Mouse (Mus musculus) lung, embryonic 15.5 days (tissue): ENCODE results near the gene Fat2. TPM values are rescaled to one million over a fixed set of nuclear protein-coding genes. Genes with fewer than 3 reads are reported as not detected.

Experiments used
- ATAC-seq: fragments of 200-750 bp; cut with Nextera tagmentation; 2 replicates; pipeline ENCODE4 v1.8.0; 2017; ENCODE audit warnings: moderate number of reproducible peaks, borderline replicate concordance; ENCODE audit not compliant: low FRiP score, low TSS enrichment; ENCODE audit errors: extremely low read depth
- H3K27ac ChIP-seq: fragments of 300-500 bp; sonication (generic); 2 replicates; pipeline ENCODE4 v1.5.1; 2015; ENCODE audit warnings: moderate library complexity, mild to moderate bottlenecking, inconsistent platforms
- H3K27me3 ChIP-seq: fragments of 300-500 bp; sonication (generic); 2 replicates; pipeline ENCODE4 v1.6.1; 2015; ENCODE audit warnings: inconsistent platforms
- H3K36me3 ChIP-seq: fragments of 300-500 bp; sonication (generic); 2 replicates; pipeline ENCODE4 v1.6.1; 2015; ENCODE audit warnings: inconsistent platforms
- H3K4me1 ChIP-seq: fragments of 300-500 bp; sonication (generic); 2 replicates; pipeline ENCODE4 v1.6.1; 2015; ENCODE audit warnings: inconsistent platforms
- H3K4me2 ChIP-seq: fragments of 300-500 bp; sonication (generic); 2 replicates; pipeline ENCODE4 v1.6.1; 2015; ENCODE audit warnings: inconsistent platforms, mild to moderate bottlenecking, moderate library complexity
- H3K4me3 ChIP-seq: fragments of 300-500 bp; sonication (generic); 2 replicates; pipeline ENCODE4 v1.5.1; 2015; ENCODE audit warnings: mild to moderate bottlenecking, inconsistent platforms
- H3K9ac ChIP-seq: fragments of 300-500 bp; sonication (generic); 2 replicates; pipeline ENCODE4 v1.6.1; 2015; ENCODE audit warnings: inconsistent platforms
- H3K9me3 ChIP-seq: fragments of 300-500 bp; sonication (generic); 2 replicates; pipeline ENCODE4 v1.6.1; 2016; ENCODE audit warnings: inconsistent platforms
- WGBS: fragments of 180-500 bp; shearing (Covaris S2); methylation state at CpG from one replicate; pipeline ENCODE4 v1.1.7; 2015; 5-methylcytosine and 5-hydroxymethylcytosine counted together
- polyA plus RNA-seq: library from polyadenylated mRNA; unstranded; fragments of >200 nt; fragmentation: Nextera tagmentation; extraction: Ambion mirVana; gene quantifications from 2 replicates; pipeline ENCODE4 v1.2.1, GENCODE M21; 2015

The Fat2 gene
- polyA plus RNA-seq, 1 experiment from 2014 or later = 0.41 TPM

DNA sequence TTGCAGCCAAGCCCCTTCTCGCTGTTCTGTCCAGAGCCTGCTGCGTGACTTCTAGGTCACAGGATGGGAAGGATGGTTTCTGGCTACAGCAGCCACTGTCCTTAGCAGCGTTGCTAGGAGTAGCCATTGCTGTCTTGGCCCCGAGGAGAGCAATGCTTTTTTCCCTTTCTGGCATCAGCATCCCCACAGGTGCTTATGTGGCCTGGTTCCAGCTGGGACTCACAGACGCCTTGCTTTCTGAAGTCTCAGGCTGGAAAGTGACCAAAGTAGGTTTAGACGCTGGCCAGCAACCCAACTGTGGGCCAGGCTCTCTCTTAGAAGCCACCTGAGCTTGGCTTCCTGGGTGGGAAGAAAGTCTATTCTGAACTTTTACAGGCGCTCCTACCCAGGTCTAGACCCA is 102.1 kb downstream of the Fat2 start:
- 86% methylated on average over 7 of the region's 7 CpGs for WGBS
- no peaks in the 10 kb centered on the region for H3K4me1 ChIP-seq
- H3K9ac ChIP-seq = no peak overlapping the region
- ATAC-seq = no peak
- no peaks in the 10 kb centered on the region for H3K27me3 ChIP-seq
- H3K27ac ChIP-seq = no peak overlapping the region
- no peak overlapping the region for H3K4me2 ChIP-seq
- H3K9me3 ChIP-seq = no peaks in the 10 kb centered on the region
- H3K4me3 ChIP-seq = no peak overlapping the region
- H3K36me3 ChIP-seq = no peaks in the 10 kb centered on the region

DNA sequence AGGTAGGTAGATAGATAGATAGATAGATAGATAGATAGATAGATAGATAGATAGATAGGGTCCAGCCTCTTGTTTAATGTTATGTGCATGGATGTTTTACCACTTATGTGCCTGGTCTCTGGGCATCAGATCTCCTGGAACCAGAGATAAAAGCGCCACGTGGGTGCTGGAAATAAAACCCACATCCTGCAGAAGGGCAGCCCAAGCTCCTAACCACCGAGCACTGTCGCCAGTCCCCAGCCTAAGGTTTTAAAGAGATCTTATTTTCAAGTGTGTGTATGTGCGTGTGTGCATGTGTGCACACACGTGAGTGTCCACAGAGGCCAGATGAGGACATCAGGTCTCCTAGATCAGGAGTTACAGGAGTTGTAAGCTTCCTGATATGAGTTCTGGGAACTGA is 105.3 kb downstream of the Fat2 start:
- ATAC-seq = no peak
- no peaks in the 10 kb centered on the region for H3K9me3 ChIP-seq
- 88% methylated on average over 6 of the region's 6 CpGs for WGBS

DNA sequence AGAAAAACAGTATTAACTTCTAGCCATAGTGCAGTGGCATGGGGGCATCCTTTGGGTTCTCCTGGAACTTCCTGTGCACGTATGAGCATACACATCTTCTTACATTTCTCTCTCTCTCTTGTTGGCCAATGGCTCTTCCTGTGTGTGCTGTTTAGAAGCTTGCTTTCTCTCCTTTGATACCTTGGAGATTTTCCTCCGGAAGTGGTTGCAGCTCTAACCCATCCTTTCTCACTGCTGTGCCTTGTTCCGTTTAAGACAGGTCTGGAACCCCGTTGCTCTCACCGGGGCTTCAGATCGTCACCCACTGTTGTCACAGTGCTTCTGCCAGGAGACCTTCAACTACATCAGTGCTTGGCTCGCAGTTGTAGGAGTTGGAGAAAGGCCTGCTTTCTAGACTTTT is 115.1 kb downstream of the Fat2 start:
- 84% methylated on average over 7 of the region's 7 CpGs for WGBS
- peaks cover 30% of the 10 kb centered on the region; the same call in 1 of the 2 replicates for H3K36me3 ChIP-seq

More for the DNA sequence above, 105.3 kb downstream of the Fat2 start:
- Histone ChIP-seq H3K4me1 (no peaks in the 10 kb centered on the region), H3K4me2 (no peak overlapping the region), H3K9ac (no peak overlapping the region), H3K36me3 (0 out of 2 replicates have a peak, but pooled peaks cover 3% of the 10 kb centered on the region), H3K4me3 (no peak overlapping the region), H3K27me3 (no peaks in the 10 kb centered on the region), H3K27ac (no peak overlapping the region)

GRCm38 (mm10) chr11:55218473-55218872 is 117.9 kb downstream of the Fat2 start:
- Histone ChIP-seq H3K36me3 (peaks cover 11% of the 10 kb centered on the region; the same call in 1 of the 2 replicates), H3K9me3 (no peaks in the 10 kb centered on the region), H3K9ac (no peak overlapping the region), H3K27ac (no peak overlapping the region), H3K4me2 (no peak overlapping the region), H3K4me3 (no peak overlapping the region), H3K4me1 (peaks cover 29% of the 10 kb centered on the region), H3K27me3 (no peaks in the 10 kb centered on the region)
- no peak for ATAC-seq
- WGBS = 73% methylated on average over 3 of the region's 3 CpGs

More for the DNA sequence above, 115.1 kb downstream of the Fat2 start:
- no peaks in the 10 kb centered on the region for H3K27me3 ChIP-seq
- H3K4me1 ChIP-seq = peaks cover 7% of the 10 kb centered on the region
- ATAC-seq = no peak
- no peaks in the 10 kb centered on the region for H3K9me3 ChIP-seq
- H3K4me3 ChIP-seq = no peak overlapping the region
- no peak overlapping the region for H3K9ac ChIP-seq
- no peak overlapping the region for H3K4me2 ChIP-seq
- no peak overlapping the region for H3K27ac ChIP-seq

DNA sequence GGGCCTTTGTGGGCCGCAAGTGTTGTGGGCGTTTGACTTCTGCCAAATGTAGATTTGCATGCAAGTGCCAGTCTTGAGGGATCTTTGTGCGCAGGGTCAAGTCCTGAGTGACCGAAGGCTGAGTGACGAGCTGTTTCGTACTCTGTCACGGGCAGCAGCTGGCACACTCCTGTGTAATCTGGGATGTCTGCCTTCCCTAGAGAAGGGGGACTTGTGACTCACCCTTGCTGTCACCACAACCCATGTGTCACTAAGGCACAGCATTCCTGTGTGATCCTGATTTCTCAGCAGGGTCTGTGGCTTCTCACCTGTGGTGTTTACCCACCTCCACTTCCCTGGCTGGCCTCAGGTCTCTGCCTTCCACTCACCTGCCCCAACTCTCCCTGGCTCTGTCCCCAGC is 118.5 kb downstream of the Fat2 start:
- no peak overlapping the region for H3K9ac ChIP-seq
- H3K4me1 ChIP-seq = peaks cover 29% of the 10 kb centered on the region
- no peak overlapping the region for H3K4me3 ChIP-seq
- no peak overlapping the region for H3K27ac ChIP-seq
- H3K36me3 ChIP-seq = peaks cover 7% of the 10 kb centered on the region; the same call in 1 of the 2 replicates
- no peaks in the 10 kb centered on the region for H3K9me3 ChIP-seq
- ATAC-seq = no peak
- no peaks in the 10 kb centered on the region for H3K27me3 ChIP-seq
- 86% methylated on average over 7 of the region's 7 CpGs for WGBS
- H3K4me2 ChIP-seq = no peak overlapping the region

GRCm38 (mm10) chr11:55217418-55217817 is 118.9 kb downstream of the Fat2 start:
- Histone ChIP-seq H3K27ac (peak overlapping the region; percentile 68), H3K4me2 (no peak overlapping the region), H3K36me3 (peaks cover 7% of the 10 kb centered on the region; the same call in 1 of the 2 replicates), H3K27me3 (no peaks in the 10 kb centered on the region), H3K4me3 (no peak overlapping the region), H3K9me3 (no peaks in the 10 kb centered on the region), H3K4me1 (peaks cover 29% of the 10 kb centered on the region), H3K9ac (no peak overlapping the region)
- WGBS = 63% methylated on average over 4 of the region's 4 CpGs
- no peak for ATAC-seq

GRCm38 (mm10) chr11:55216830-55217229 is 119.5 kb downstream of the Fat2 start:
- Histone ChIP-seq H3K9me3 (no peaks in the 10 kb centered on the region), H3K27me3 (no peaks in the 10 kb centered on the region), H3K4me3 (no peak overlapping the region), H3K36me3 (peaks cover 7% of the 10 kb centered on the region; the same call in 1 of the 2 replicates), H3K4me2 (no peak overlapping the region), H3K9ac (no peak overlapping the region), H3K4me1 (peaks cover 29% of the 10 kb centered on the region), H3K27ac (peak overlapping the region; percentile 68)
- ATAC-seq = peak; percentile 71; the same call in 1 of the 2 replicates
- 45% methylated on average over 13 of the region's 13 CpGs for WGBS

DNA sequence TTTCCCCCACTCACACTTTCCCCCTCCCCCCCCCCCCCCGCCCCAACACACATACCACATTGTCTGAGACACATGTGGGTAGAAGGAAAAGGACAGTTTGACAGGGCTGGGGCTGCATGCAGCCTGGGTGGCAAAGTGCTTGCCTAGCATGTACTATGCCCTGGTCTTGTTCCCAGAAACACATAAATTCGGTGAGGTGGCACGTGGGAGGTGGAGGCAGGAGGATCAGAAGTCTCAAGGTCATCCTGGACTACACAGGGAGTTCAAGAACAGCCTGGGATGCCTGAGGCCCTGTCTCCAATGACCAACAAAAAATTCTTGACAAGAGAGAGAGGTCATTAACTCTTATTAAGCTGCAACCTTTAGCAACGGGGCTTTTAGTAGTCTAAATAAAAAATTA is 120.3 kb downstream of the Fat2 start:
- Histone ChIP-seq H3K27ac (no peak overlapping the region), H3K36me3 (peaks cover 7% of the 10 kb centered on the region; the same call in 1 of the 2 replicates), H3K9me3 (no peaks in the 10 kb centered on the region), H3K9ac (no peak overlapping the region), H3K4me1 (peaks cover 29% of the 10 kb centered on the region), H3K4me3 (no peak overlapping the region), H3K27me3 (no peaks in the 10 kb centered on the region), H3K4me2 (no peak overlapping the region)
- WGBS = 65% methylated on average over 3 of the region's 4 CpGs
- ATAC-seq = no peak

GRCm38 (mm10) chr11:55214978-55215377 is 121.4 kb downstream of the Fat2 start:
- Histone ChIP-seq H3K4me2 (no peak overlapping the region), H3K9ac (no peak overlapping the region), H3K4me1 (peaks cover 32% of the 10 kb centered on the region), H3K9me3 (no peaks in the 10 kb centered on the region), H3K4me3 (no peak overlapping the region), H3K36me3 (peaks cover 7% of the 10 kb centered on the region; the same call in 1 of the 2 replicates), H3K27me3 (no peaks in the 10 kb centered on the region), H3K27ac (peak overlapping the region; percentile 16; the same call in 1 of the 2 replicates)
- no peak; the same call in 1 of the 2 replicates for ATAC-seq
- WGBS = 67% methylated on average over 3 of the region's 3 CpGs

- H3K36me3 ChIP-seq = peaks cover 3% of the 10 kb centered on the region; the same call in 1 of the 2 replicates
- no peaks in the 10 kb centered on the region for H3K27me3 ChIP-seq
- no peak overlapping the region for H3K27ac ChIP-seq
- 74% methylated on average over 5 of the region's 5 CpGs for WGBS
- no peak overlapping the region for H3K4me2 ChIP-seq
- ATAC-seq = no peak
- H3K4me3 ChIP-seq = no peak overlapping the region
- H3K9me3 ChIP-seq = no peaks in the 10 kb centered on the region
- H3K4me1 ChIP-seq = peaks cover 37% of the 10 kb centered on the region
- H3K9ac ChIP-seq = no peak overlapping the region
Observed at GRCm38 (mm10) chr11:55214161-55214560, 122.2 kb downstream of the Fat2 start.

GRCm38 (mm10) chr11:55213518-55213917 is 122.8 kb downstream of the Fat2 start:
- no peaks in the 10 kb centered on the region for H3K9me3 ChIP-seq
- H3K4me2 ChIP-seq = no peak overlapping the region
- no peak overlapping the region for H3K4me3 ChIP-seq
- no peak overlapping the region for H3K27ac ChIP-seq
- H3K27me3 ChIP-seq = no peaks in the 10 kb centered on the region
- no peak for ATAC-seq
- H3K9ac ChIP-seq = no peak overlapping the region
- 88% methylated on average over 4 of the region's 4 CpGs for WGBS
- peaks cover 37% of the 10 kb centered on the region for H3K4me1 ChIP-seq
- H3K36me3 ChIP-seq = no peaks in the 10 kb centered on the region

- H3K4me3 ChIP-seq = no peak overlapping the region
- peaks cover 22% of the 10 kb centered on the region for H3K4me1 ChIP-seq
- H3K27ac ChIP-seq = no peak overlapping the region
- ATAC-seq = peak; percentile 13; the same call in 1 of the 2 replicates
- no peaks in the 10 kb centered on the region for H3K36me3 ChIP-seq
- 63% methylated on average over 6 of the region's 6 CpGs for WGBS
- H3K27me3 ChIP-seq = no peaks in the 10 kb centered on the region
- no peaks in the 10 kb centered on the region for H3K9me3 ChIP-seq
- no peak overlapping the region for H3K9ac ChIP-seq
- no peak overlapping the region for H3K4me2 ChIP-seq
Observed at GRCm38 (mm10) chr11:55209626-55210353, 126.6 kb downstream of the Fat2 start.
